Mouse (Mus musculus): ENCODE results near the gene Serhl.

- TF ChIP-seq CTCF (IDR thresholded peaks at IDR 0.05) = no peak
- no peak for TF ChIP-seq POLR2A (IDR thresholded peaks at IDR 0.05; ENCODE audit: insufficient read depth, low read depth, low read length)
- no peak for TF ChIP-seq EP300 (IDR thresholded peaks at IDR 0.05; ENCODE audit: insufficient read depth, low read depth, low read length)
Measured at GRCm38 (mm10) chr15:83162001-83162400, 72.7 kb downstream of the Serhl start.

Data from heart, adult 2 months (tissue).